Mouse (Mus musculus) T-helper 17 cell (primary cell): ENCODE results near the gene Prkcg.

Experiments used
- in situ Hi-C, 2 experiments: fragments of 300-600 bp; cut with MboI, MseI; formaldehyde crosslinking; loops; 1 replicate in 1 of 2; 2 replicates in 1 of 2; pipeline ENCODE4 v1.15.1; 2025; ENCODE audit warnings: high pct_unique_total_duplicates in 2 of 2

The Prkcg gene

GRCm38 (mm10) chr7:3365547-3366279, 76.7 kb downstream of the Prkcg start:
- in situ Hi-C loops, result no loop called here

GRCm38 (mm10) chr7:3366705-3367516, 77.9 kb downstream of the Prkcg start:
- in situ Hi-C loops, result no loop called here

- in situ Hi-C loops, result no loop called here
Observed at GRCm38 (mm10) chr7:3367569-3367968, 78.6 kb downstream of the Prkcg start.

- in situ Hi-C loops, result no loop called here
Observed at GRCm38 (mm10) chr7:3368311-3368710, 79.3 kb downstream of the Prkcg start.

GRCm38 (mm10) chr7:3369189-3369588, 80.2 kb downstream of the Prkcg start:
- in situ Hi-C loops, result no loop called here

GRCm38 (mm10) chr7:3370407-3370806, 81.4 kb downstream of the Prkcg start:
- in situ Hi-C loops, result no loop called here

GRCm38 (mm10) chr7:3372376-3372775, 83.4 kb downstream of the Prkcg start:
- in situ Hi-C loops, result no loop called here

- in situ Hi-C loops, result no loop called here
Observed at GRCm38 (mm10) chr7:3373754-3374153, 84.8 kb downstream of the Prkcg start.

- in situ Hi-C loops, result no loop called here
Observed at GRCm38 (mm10) chr7:3376831-3377230, 87.9 kb downstream of the Prkcg start.
